ENCODE assay signal across 13 mouse cellular contexts in genomic region chr5:64217256-64217655, GRCm38 (mm10).
"Had no signal": no experiment of that assay in that cellular context is flagged by ENCODE, and none has a peak within 500 bp of the region (broad histone marks: within the 10 kb centered on the region; RNA-seq: fewer than 3 reads in every experiment).

No protein-coding gene starts in this region.

- H3K4me3 ChIP-seq: limb, embryonic 15.5 days; liver, embryonic 15.5 days; megakaryocyte, embryonic 14.5 days; midbrain, embryonic 15.5 days; neural tube, embryonic 12.5 days had no signal

- H3K9me3 ChIP-seq: limb, embryonic 15.5 days; liver, embryonic 15.5 days; midbrain, embryonic 15.5 days; neural tube, embryonic 12.5 days had no signal

- H3K9ac ChIP-seq: limb, embryonic 15.5 days; liver, embryonic 15.5 days; lung, embryonic 14.5 days; midbrain, embryonic 15.5 days; neural tube, embryonic 12.5 days had no signal

- DNase-seq: layer of hippocampus, postnatal 36 days; lung, embryonic 14.5 days; lung, postnatal 10 days; retina, postnatal 1 day; right cerebral cortex, postnatal 14 days; thymus, adult 18-20 months had no signal

- ATAC-seq: midbrain, embryonic 15.5 days had no signal

- H3K4me2 ChIP-seq: limb, embryonic 15.5 days; liver, embryonic 15.5 days; lung, embryonic 14.5 days; midbrain, embryonic 11.5 days; midbrain, embryonic 15.5 days; neural tube, embryonic 12.5 days had no signal

- H3K27me3 ChIP-seq: limb, embryonic 15.5 days; liver, embryonic 15.5 days; megakaryocyte, embryonic 14.5 days; midbrain, embryonic 15.5 days; neural tube, embryonic 12.5 days had no signal

- H3K4me1 ChIP-seq: liver, embryonic 15.5 days; midbrain, embryonic 15.5 days had no signal

- H3K36me3 ChIP-seq: limb, embryonic 15.5 days; liver, embryonic 15.5 days; midbrain, embryonic 15.5 days; neural tube, embryonic 12.5 days had no signal

- H3K27ac ChIP-seq: limb, embryonic 15.5 days; liver, embryonic 15.5 days; macrophage; midbrain, embryonic 15.5 days; neural tube, embryonic 12.5 days had no signal
